Mouse (Mus musculus) E14TG2a.4 (cell line): ENCODE results near the gene Gfm2.
A peak's percentile ranks its signal among the peaks of the same experiment; 100 is the strongest.
"Not testable (repeated sequence)": the region's sequence is repeated elsewhere in the genome, so short reads cannot be mapped to it uniquely, and the experiment has no call there.

Experiments used
- H3K27me3 ChIP-seq: 2 replicates; pipeline ENCODE4 v1.6.1; 2014; ENCODE audit warnings: low read length, control low read depth; ENCODE audit not compliant: insufficient read depth
- H3K36me3 ChIP-seq: 2 replicates; pipeline ENCODE4 v1.6.1; 2014; ENCODE audit warnings: low read length, control low read depth; ENCODE audit not compliant: insufficient read depth
- H3K4me1 ChIP-seq: replicated peaks from 2 replicates; pipeline ENCODE4 v1.6.1; 2014; ENCODE audit warnings: low read depth, low read length, control low read depth
- H3K4me3 ChIP-seq: replicated peaks from 2 replicates; pipeline ENCODE4 v1.5.1; 2014; ENCODE audit warnings: mild to moderate bottlenecking, low read length
- H3K9me3 ChIP-seq: 2 replicates; pipeline ENCODE4 v1.6.1; 2014; ENCODE audit warnings: low read length, control low read depth
- CTCF ChIP-seq: conservative IDR thresholded peaks from 2 replicates; pipeline ENCODE4 v1.5.1; 2014; ENCODE audit warnings: low read length
- NANOG ChIP-seq: IDR thresholded peaks from 2 replicates; pipeline ENCODE4 v1.6.1; 2014; ENCODE audit warnings: borderline replicate concordance, low read length, mixed read lengths
- POU5F1 ChIP-seq: IDR thresholded peaks from 2 replicates; pipeline ENCODE4 v1.6.1; 2014; ENCODE audit warnings: low read length, borderline replicate concordance

The Gfm2 gene

GRCm38 (mm10) chr13:97137466-97138400 is at the start of gene Gfm2, which contains the start of gene Nsa2:
Gene Gfm2, plus strand, starts transcription at chr13:97137937.
Gene Nsa2, minus strand, starts transcription at chr13:97137937.
- peaks cover 55% of the 10 kb centered on the region for H3K36me3 ChIP-seq
- no peaks in the 10 kb centered on the region for H3K9me3 ChIP-seq
- TF ChIP-seq POU5F1 (no peak), CTCF (no peak), NANOG (no peak)
- peaks cover 17% of the 10 kb centered on the region for H3K4me1 ChIP-seq
- H3K4me3 ChIP-seq = peak within 1 kb of the TSS; percentile 98
- no peaks in the 10 kb centered on the region for H3K27me3 ChIP-seq

GRCm38 (mm10) chr13:97088183-97088582 is 49.6 kb upstream of the Gfm2 start:
- no peaks in the 10 kb centered on the region for H3K9me3 ChIP-seq
- TF ChIP-seq CTCF (no peak), NANOG (no peak), POU5F1 (no peak)
- no peak overlapping the region for H3K4me3 ChIP-seq
- H3K4me1 ChIP-seq = peaks cover 76% of the 10 kb centered on the region
- H3K27me3 ChIP-seq = no peaks in the 10 kb centered on the region
- H3K36me3 ChIP-seq = peaks cover 58% of the 10 kb centered on the region

GRCm38 (mm10) chr13:97095726-97096125 is 42.0 kb upstream of the Gfm2 start:
- Histone ChIP-seq H3K27me3 (no peaks in the 10 kb centered on the region), H3K9me3 (no peaks in the 10 kb centered on the region), H3K4me1 (peaks cover 75% of the 10 kb centered on the region), H3K36me3 (peaks cover 84% of the 10 kb centered on the region), H3K4me3 (no peak overlapping the region)
- no peak for TF ChIP-seq CTCF
- TF ChIP-seq NANOG = no peak
- TF ChIP-seq POU5F1 = no peak

- H3K4me3 ChIP-seq = no peak within 1 kb of the TSS
- peaks cover 81% of the 10 kb centered on the region for H3K36me3 ChIP-seq
- TF ChIP-seq NANOG (no peak), CTCF (peak; percentile 57)
- H3K27me3 ChIP-seq = no peaks in the 10 kb centered on the region
- peaks cover 79% of the 10 kb centered on the region for H3K4me1 ChIP-seq
- H3K9me3 ChIP-seq = no peaks in the 10 kb centered on the region
Measured at GRCm38 (mm10) chr13:97099187-97099852, 38.4 kb upstream of the Gfm2 start, which contains the start of gene Gm6169. Gene Gm6169, minus strand, starts transcription at chr13:97099237.

GRCm38 (mm10) chr13:97104996-97105395 is 32.7 kb upstream of the Gfm2 start:
- no peaks in the 10 kb centered on the region for H3K27me3 ChIP-seq
- H3K9me3 ChIP-seq = no peaks in the 10 kb centered on the region
- H3K4me1 ChIP-seq = peaks cover 49% of the 10 kb centered on the region
- H3K36me3 ChIP-seq = peaks cover 91% of the 10 kb centered on the region
- H3K4me3 ChIP-seq = no peak overlapping the region
- TF ChIP-seq NANOG (peak; percentile 59; the same call in 1 of the 2 replicates), CTCF (no peak)

- H3K9me3 ChIP-seq, H3K4me3 ChIP-seq: not testable (repeated sequence)
- H3K4me1 ChIP-seq = peaks cover 30% of the 10 kb centered on the region
Measured at GRCm38 (mm10) chr13:97107721-97108120, 30.0 kb upstream of the Gfm2 start.

GRCm38 (mm10) chr13:97109046-97109445 is 28.7 kb upstream of the Gfm2 start:
- TF ChIP-seq POU5F1 (no peak), NANOG (no peak), CTCF (no peak)
- peaks cover 96% of the 10 kb centered on the region for H3K36me3 ChIP-seq
- peaks cover 22% of the 10 kb centered on the region for H3K4me1 ChIP-seq
- no peaks in the 10 kb centered on the region for H3K9me3 ChIP-seq
- H3K27me3 ChIP-seq = no peaks in the 10 kb centered on the region
- no peak overlapping the region for H3K4me3 ChIP-seq

More at GRCm38 (mm10) chr13:97107721-97108120, 30.0 kb upstream of the Gfm2 start:
- H3K36me3 ChIP-seq = peaks cover 96% of the 10 kb centered on the region
- not testable (repeated sequence) for H3K27me3 ChIP-seq

GRCm38 (mm10) chr13:97121341-97121740 is 16.4 kb upstream of the Gfm2 start:
- no peaks in the 10 kb centered on the region for H3K27me3 ChIP-seq
- H3K4me1 ChIP-seq = peaks cover 6% of the 10 kb centered on the region; the same call in 1 of the 2 replicates
- peaks cover 99% of the 10 kb centered on the region for H3K36me3 ChIP-seq
- H3K9me3 ChIP-seq = no peaks in the 10 kb centered on the region
- no peak overlapping the region for H3K4me3 ChIP-seq
- no peak for TF ChIP-seq NANOG
- TF ChIP-seq POU5F1 = no peak
- no peak for TF ChIP-seq CTCF

GRCm38 (mm10) chr13:97129654-97130053 is 8.1 kb upstream of the Gfm2 start:
- not testable (repeated sequence) for H3K4me1 ChIP-seq, H3K4me3 ChIP-seq, H3K9me3 ChIP-seq, H3K27me3 ChIP-seq
- H3K36me3 ChIP-seq = peaks cover 78% of the 10 kb centered on the region

- not testable (repeated sequence) for H3K4me1 ChIP-seq, H3K27me3 ChIP-seq, H3K4me3 ChIP-seq, H3K9me3 ChIP-seq
- peaks cover 78% of the 10 kb centered on the region for H3K36me3 ChIP-seq
Measured at GRCm38 (mm10) chr13:97130413-97130812, 7.3 kb upstream of the Gfm2 start.

- H3K27me3 ChIP-seq = not testable (repeated sequence)
- peak overlapping the region; percentile 98 for H3K4me3 ChIP-seq
Measured at GRCm38 (mm10) chr13:97138404-97138931, 731 bp downstream of the Gfm2 start.

More at GRCm38 (mm10) chr13:97138404-97138931, 731 bp downstream of the Gfm2 start:
- not testable (repeated sequence) for H3K9me3 ChIP-seq
- H3K36me3 ChIP-seq = peaks cover 55% of the 10 kb centered on the region
- peaks cover 18% of the 10 kb centered on the region for H3K4me1 ChIP-seq
